46 mouse cellular contexts compared by ENCODE assay signal in genomic region chr2:88838477-88838876, GRCm38 (mm10). TPM values are rescaled to one million over a fixed set of nuclear protein-coding genes. Genes with fewer than 3 reads are reported as not detected.
"Had no signal": no experiment of that assay in that cellular context is flagged by ENCODE, and none has a peak within 500 bp of the region (broad histone marks: within the 10 kb centered on the region; RNA-seq: fewer than 3 reads in every experiment).

No protein-coding gene starts in this region.

- H3K4me2 ChIP-seq: limb, embryonic 12.5 days; limb, embryonic 13.5 days; limb, embryonic 15.5 days; liver, embryonic 12.5 days; liver, embryonic 13.5 days; liver, embryonic 15.5 days; lung, embryonic 14.5 days; lung, embryonic 15.5 days; midbrain, embryonic 11.5 days; midbrain, embryonic 12.5 days; midbrain, embryonic 13.5 days; midbrain, embryonic 15.5 days had no signal

- H3K9me3 ChIP-seq: limb, embryonic 10.5 days; limb, embryonic 12.5 days; limb, embryonic 13.5 days; limb, embryonic 15.5 days; liver, embryonic 12.5 days; liver, embryonic 13.5 days; liver, embryonic 15.5 days; lung, embryonic 15.5 days; megakaryocyte, embryonic 14.5 days; midbrain, embryonic 10.5 days; midbrain, embryonic 12.5 days; midbrain, embryonic 13.5 days; midbrain, embryonic 15.5 days had no signal

- H3K4me1 ChIP-seq: limb, embryonic 10.5 days; limb, embryonic 12.5 days; limb, embryonic 13.5 days; limb, embryonic 15.5 days; liver, embryonic 12.5 days; liver, embryonic 13.5 days; liver, embryonic 15.5 days; lung, embryonic 15.5 days; megakaryocyte, embryonic 14.5 days; midbrain, embryonic 10.5 days; midbrain, embryonic 12.5 days; midbrain, embryonic 13.5 days; midbrain, embryonic 15.5 days had no signal

- H3K36me3 ChIP-seq: limb, embryonic 10.5 days; limb, embryonic 12.5 days; limb, embryonic 13.5 days; limb, embryonic 15.5 days; liver, embryonic 12.5 days; liver, embryonic 13.5 days; liver, embryonic 15.5 days; lung, embryonic 15.5 days; midbrain, embryonic 10.5 days; midbrain, embryonic 12.5 days; midbrain, embryonic 13.5 days; midbrain, embryonic 15.5 days had no signal

- H3K27me3 ChIP-seq: limb, embryonic 12.5 days; limb, embryonic 13.5 days; limb, embryonic 15.5 days; liver, embryonic 12.5 days; liver, embryonic 13.5 days; liver, embryonic 15.5 days; lung, embryonic 15.5 days; megakaryocyte, embryonic 14.5 days; midbrain, embryonic 12.5 days; midbrain, embryonic 13.5 days; midbrain, embryonic 15.5 days had no signal

- DNase-seq: left cerebral cortex, postnatal 4 days; liver; liver, embryonic 13.5 days; liver, postnatal 0 days; lung, adult 18-20 months; lung, adult 2 months; lung, embryonic 14.5 days; lung, postnatal 10 days; lung, postnatal 36 days; lung, postnatal 4 days; midbrain, embryonic 14.5 days had no signal

- ATAC-seq: liver, embryonic 12.5 days; liver, postnatal 0 days; lung, postnatal 0 days; midbrain, embryonic 13.5 days; midbrain, embryonic 15.5 days; midbrain, embryonic 16.5 days had no signal

- H3K9ac ChIP-seq: limb, embryonic 12.5 days; limb, embryonic 13.5 days; limb, embryonic 15.5 days; liver, embryonic 12.5 days; liver, embryonic 13.5 days; liver, embryonic 14.5 days; liver, embryonic 15.5 days; liver, postnatal 0 days; lung, embryonic 14.5 days; lung, embryonic 15.5 days; midbrain, embryonic 12.5 days; midbrain, embryonic 13.5 days; midbrain, embryonic 15.5 days had no signal

- H3K27ac ChIP-seq: left cerebral cortex, adult 2 months; limb, embryonic 10.5 days; limb, embryonic 12.5 days; limb, embryonic 13.5 days; limb, embryonic 15.5 days; liver, embryonic 12.5 days; liver, embryonic 13.5 days; liver, embryonic 14.5 days; liver, embryonic 15.5 days; lung, embryonic 15.5 days; macrophage; midbrain, embryonic 10.5 days; midbrain, embryonic 12.5 days; midbrain, embryonic 13.5 days; midbrain, embryonic 15.5 days had no signal

- H3K4me3 ChIP-seq: left cerebral cortex, adult 2 months; limb, embryonic 10.5 days; limb, embryonic 12.5 days; limb, embryonic 13.5 days; limb, embryonic 15.5 days; liver, embryonic 12.5 days; liver, embryonic 13.5 days; liver, embryonic 15.5 days; lung, embryonic 15.5 days; megakaryocyte, embryonic 14.5 days; midbrain, embryonic 10.5 days; midbrain, embryonic 12.5 days; midbrain, embryonic 13.5 days; midbrain, embryonic 15.5 days; myocyte had no signal

RNA-seq across cellular contexts. Expression of gene Olfr1205, which starts 8.9 kb away (rescaled TPM):
- total RNA-seq: left cerebral cortex, adult 18-20 months; left cerebral cortex, adult 2 months; left cerebral cortex, adult 8-10 months; left cerebral cortex, postnatal 10 days; left cerebral cortex, postnatal 14 days; left cerebral cortex, postnatal 25 days; left cerebral cortex, postnatal 36 days; left cerebral cortex, postnatal 4 days; megakaryocyte progenitor cell, adult 5-6 weeks; megakaryocyte, adult 5-6 weeks; megakaryocyte-erythroid progenitor cell, adult 5-6 weeks; midbrain, postnatal 0 days; monocyte, adult 5-6 weeks had no signal
- polyA plus RNA-seq: limb, embryonic 10.5 days; limb, embryonic 11.5 days; limb, embryonic 12.5 days; limb, embryonic 13.5 days; limb, embryonic 14.5 days; limb, embryonic 15.5 days; liver, embryonic 12.5 days; liver, embryonic 13.5 days; liver, embryonic 14.5 days; liver, embryonic 15.5 days; liver, embryonic 16.5 days; liver, postnatal 0 days; lung, adult 2 months; lung, embryonic 14.5 days; lung, embryonic 15.5 days; lung, embryonic 16.5 days; lung, postnatal 0 days; macrophage; midbrain, embryonic 10.5 days; midbrain, embryonic 11.5 days; midbrain, embryonic 12.5 days; midbrain, embryonic 13.5 days; midbrain, embryonic 14.5 days; midbrain, embryonic 15.5 days; midbrain, embryonic 16.5 days; midbrain, postnatal 0 days; myocyte; neural tube, embryonic 11.5 days had no signal

RNA-seq across cellular contexts. Expression of gene Olfr1204, which starts 10.6 kb away (rescaled TPM):
- total RNA-seq: left cerebral cortex, adult 18-20 months; left cerebral cortex, adult 2 months; left cerebral cortex, adult 8-10 months; left cerebral cortex, postnatal 10 days; left cerebral cortex, postnatal 14 days; left cerebral cortex, postnatal 25 days; left cerebral cortex, postnatal 36 days; left cerebral cortex, postnatal 4 days; megakaryocyte progenitor cell, adult 5-6 weeks; megakaryocyte, adult 5-6 weeks; megakaryocyte-erythroid progenitor cell, adult 5-6 weeks; midbrain, postnatal 0 days; monocyte, adult 5-6 weeks had no signal
- polyA plus RNA-seq: limb, embryonic 10.5 days; limb, embryonic 11.5 days; limb, embryonic 12.5 days; limb, embryonic 13.5 days; limb, embryonic 14.5 days; limb, embryonic 15.5 days; liver, embryonic 12.5 days; liver, embryonic 13.5 days; liver, embryonic 14.5 days; liver, embryonic 15.5 days; liver, embryonic 16.5 days; liver, postnatal 0 days; lung, adult 2 months; lung, embryonic 14.5 days; lung, embryonic 15.5 days; lung, embryonic 16.5 days; lung, postnatal 0 days; macrophage; midbrain, embryonic 10.5 days; midbrain, embryonic 11.5 days; midbrain, embryonic 12.5 days; midbrain, embryonic 13.5 days; midbrain, embryonic 14.5 days; midbrain, embryonic 15.5 days; midbrain, embryonic 16.5 days; midbrain, postnatal 0 days; myocyte; neural tube, embryonic 11.5 days had no signal

RNA-seq across cellular contexts. Expression of gene Olfr1202, which starts 24.2 kb away (rescaled TPM):
- total RNA-seq: left cerebral cortex, adult 18-20 months; left cerebral cortex, adult 2 months; left cerebral cortex, adult 8-10 months; left cerebral cortex, postnatal 10 days; left cerebral cortex, postnatal 14 days; left cerebral cortex, postnatal 25 days; left cerebral cortex, postnatal 36 days; left cerebral cortex, postnatal 4 days; megakaryocyte progenitor cell, adult 5-6 weeks; megakaryocyte, adult 5-6 weeks; megakaryocyte-erythroid progenitor cell, adult 5-6 weeks; midbrain, postnatal 0 days; monocyte, adult 5-6 weeks had no signal
- polyA plus RNA-seq: limb, embryonic 11.5 days; limb, embryonic 12.5 days; limb, embryonic 14.5 days; limb, embryonic 15.5 days; liver, embryonic 12.5 days; liver, embryonic 13.5 days; liver, embryonic 14.5 days; liver, embryonic 15.5 days; liver, embryonic 16.5 days; liver, postnatal 0 days; lung, adult 2 months; lung, embryonic 14.5 days; lung, embryonic 15.5 days; lung, embryonic 16.5 days; lung, postnatal 0 days; macrophage; midbrain, embryonic 10.5 days; midbrain, embryonic 11.5 days; midbrain, embryonic 12.5 days; midbrain, embryonic 13.5 days; midbrain, embryonic 14.5 days; midbrain, embryonic 15.5 days; midbrain, embryonic 16.5 days; myocyte; neural tube, embryonic 11.5 days had no signal

RNA-seq across cellular contexts. Expression of gene Olfr1206, which starts 24.6 kb away (rescaled TPM):
- total RNA-seq: left cerebral cortex, adult 18-20 months; left cerebral cortex, adult 2 months; left cerebral cortex, adult 8-10 months; left cerebral cortex, postnatal 10 days; left cerebral cortex, postnatal 14 days; left cerebral cortex, postnatal 25 days; left cerebral cortex, postnatal 36 days; left cerebral cortex, postnatal 4 days; megakaryocyte progenitor cell, adult 5-6 weeks; megakaryocyte, adult 5-6 weeks; megakaryocyte-erythroid progenitor cell, adult 5-6 weeks; midbrain, postnatal 0 days; monocyte, adult 5-6 weeks had no signal
- polyA plus RNA-seq: limb, embryonic 10.5 days; limb, embryonic 11.5 days; limb, embryonic 12.5 days; limb, embryonic 13.5 days; limb, embryonic 14.5 days; limb, embryonic 15.5 days; liver, embryonic 12.5 days; liver, embryonic 13.5 days; liver, embryonic 14.5 days; liver, embryonic 15.5 days; liver, embryonic 16.5 days; liver, postnatal 0 days; lung, adult 2 months; lung, embryonic 14.5 days; lung, embryonic 15.5 days; lung, embryonic 16.5 days; lung, postnatal 0 days; macrophage; midbrain, embryonic 10.5 days; midbrain, embryonic 11.5 days; midbrain, embryonic 12.5 days; midbrain, embryonic 13.5 days; midbrain, embryonic 14.5 days; midbrain, embryonic 15.5 days; midbrain, embryonic 16.5 days; midbrain, postnatal 0 days; myocyte; neural tube, embryonic 11.5 days had no signal

RNA-seq across cellular contexts. Expression of gene Olfr1201, which starts 45.6 kb away (rescaled TPM):
- total RNA-seq: left cerebral cortex, adult 18-20 months; left cerebral cortex, adult 2 months; left cerebral cortex, adult 8-10 months; left cerebral cortex, postnatal 10 days; left cerebral cortex, postnatal 14 days; left cerebral cortex, postnatal 25 days; left cerebral cortex, postnatal 36 days; left cerebral cortex, postnatal 4 days; megakaryocyte progenitor cell, adult 5-6 weeks; megakaryocyte, adult 5-6 weeks; megakaryocyte-erythroid progenitor cell, adult 5-6 weeks; midbrain, postnatal 0 days; monocyte, adult 5-6 weeks had no signal
- polyA plus RNA-seq: limb, embryonic 10.5 days; limb, embryonic 11.5 days; limb, embryonic 12.5 days; limb, embryonic 13.5 days; limb, embryonic 14.5 days; limb, embryonic 15.5 days; liver, embryonic 12.5 days; liver, embryonic 13.5 days; liver, embryonic 14.5 days; liver, embryonic 15.5 days; liver, embryonic 16.5 days; liver, postnatal 0 days; lung, adult 2 months; lung, embryonic 14.5 days; lung, embryonic 15.5 days; lung, embryonic 16.5 days; lung, postnatal 0 days; macrophage; midbrain, embryonic 10.5 days; midbrain, embryonic 11.5 days; midbrain, embryonic 12.5 days; midbrain, embryonic 13.5 days; midbrain, embryonic 14.5 days; midbrain, embryonic 15.5 days; midbrain, embryonic 16.5 days; midbrain, postnatal 0 days; myocyte; neural tube, embryonic 11.5 days had no signal
